Mouse (Mus musculus): ENCODE measurements around the gene Ntn3. TPM values are rescaled to one million over a fixed set of nuclear protein-coding genes. Genes with fewer than 3 reads are reported as not detected.

The Ntn3 gene
- polyA plus RNA-seq, 1 experiment from 2014 or later: 5.0 TPM

DNA sequence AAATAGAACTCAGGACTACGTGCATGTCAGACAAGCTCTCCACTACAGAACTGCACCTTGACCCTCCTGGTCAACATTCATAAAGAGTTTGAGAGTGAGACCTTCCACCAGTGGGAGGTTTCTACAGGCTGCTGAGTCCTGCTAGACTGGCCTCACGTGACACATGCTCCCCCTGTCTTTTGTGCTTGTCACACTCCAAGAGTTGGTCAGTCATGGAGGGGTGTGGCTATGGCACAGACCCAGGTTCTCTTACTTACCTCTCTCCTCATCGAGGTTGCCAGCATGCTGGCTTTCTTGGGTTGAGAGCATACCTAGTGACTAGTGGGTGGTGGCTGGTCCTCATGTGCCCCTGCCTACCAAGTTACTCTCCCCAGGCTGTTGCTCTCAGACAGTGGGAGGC lies 54.9 kb downstream of the Ntn3 start:
- no peak overlapping the region for H3K4me2 ChIP-seq (ENCODE audit: low read depth, low read length)
- no peak overlapping the region for H3K9ac ChIP-seq (replicated peaks; ENCODE audit: low read depth, low read length)
- H3K4me1 ChIP-seq (ENCODE audit: control insufficient read depth, insufficient read depth, low read length): peaks cover 4% of the 10 kb centered on the region; the same call in 1 of the 2 replicates
- no peak for ATAC-seq (ENCODE audit: low read depth)
- H3K27me3 ChIP-seq (ENCODE audit: control insufficient read depth, insufficient read depth, low read length): no peaks in the 10 kb centered on the region
- WGBS: 79% methylated on average over 3 of the region's 3 CpGs
- 0 out of 2 replicates have a peak, but pooled peaks cover 3% of the 10 kb centered on the region for H3K36me3 ChIP-seq (ENCODE audit: control insufficient read depth, insufficient read depth, low read length)
- no peaks in the 10 kb centered on the region for H3K9me3 ChIP-seq (ENCODE audit: control insufficient read depth, low read length)
- H3K27ac ChIP-seq (ENCODE audit: low read depth, low read length): no peak overlapping the region
- H3K4me3 ChIP-seq (ENCODE audit: low read depth, low read length): no peak overlapping the region

Small RNA genes within 50 kb of the gene (microRNA-seq; reads per million reads assigned to microRNA genes)
- 1.1 reads per million for gene Mir5134
- gene Mir6965: not detected

Other genes with a start within 250 kb of the Ntn3 start
- gene Prss30, start 229.0 kb downstream of the Ntn3 start, polyA plus RNA-seq (2014; fragmentation: Nextera tagmentation; extraction: Ambion mirVana): 0.31 TPM in 1 of 2 replicates, not detected in the other
- gene Prss22, start 211.4 kb downstream of the Ntn3 start, polyA plus RNA-seq (2014; fragmentation: Nextera tagmentation; extraction: Ambion mirVana): not detected in 2 replicates
- 0.16 and 0.21 TPM in 2 replicates for gene Prss27, start 171.4 kb downstream of the Ntn3 start, polyA plus RNA-seq (2014; fragmentation: Nextera tagmentation; extraction: Ambion mirVana)
- gene Kctd5, start 136.0 kb downstream of the Ntn3 start, polyA plus RNA-seq (2014; fragmentation: Nextera tagmentation; extraction: Ambion mirVana): 70.3 and 79.2 TPM in 2 replicates
- gene Pdpk1, start 58.6 kb downstream of the Ntn3 start, polyA plus RNA-seq (2014; fragmentation: Nextera tagmentation; extraction: Ambion mirVana): 80.5 and 83.9 TPM in 2 replicates
- 28.8 and 31.6 TPM in 2 replicates for gene Amdhd2, start 45.8 kb downstream of the Ntn3 start, polyA plus RNA-seq (2014; fragmentation: Nextera tagmentation; extraction: Ambion mirVana)
- 1,444 and 1,794 TPM in 2 replicates for gene Atp6v0c, start 39.8 kb downstream of the Ntn3 start, polyA plus RNA-seq (2014; fragmentation: Nextera tagmentation; extraction: Ambion mirVana)
- 29.2 and 34.7 TPM in 2 replicates for gene Tbc1d24, start 4.0 kb downstream of the Ntn3 start, polyA plus RNA-seq (2014; fragmentation: Nextera tagmentation; extraction: Ambion mirVana)
- gene Tedc2, start 11.3 kb upstream of the Ntn3 start, polyA plus RNA-seq (2014; fragmentation: Nextera tagmentation; extraction: Ambion mirVana): 10.0 and 11.2 TPM in 2 replicates
- 7.0 and 11.1 TPM in 2 replicates for gene Ccnf, start 42.0 kb upstream of the Ntn3 start, polyA plus RNA-seq (2014; fragmentation: Nextera tagmentation; extraction: Ambion mirVana)
- 0.68 and 0.87 TPM in 2 replicates for gene Abca17, start 141.5 kb upstream of the Ntn3 start, polyA plus RNA-seq (2014; fragmentation: Nextera tagmentation; extraction: Ambion mirVana)
- 33.0 and 37.1 TPM in 2 replicates for gene Abca3, start 142.4 kb upstream of the Ntn3 start, polyA plus RNA-seq (2014; fragmentation: Nextera tagmentation; extraction: Ambion mirVana)
- gene Rnps1, start 205.0 kb upstream of the Ntn3 start, polyA plus RNA-seq (2014; fragmentation: Nextera tagmentation; extraction: Ambion mirVana): 285 and 287 TPM in 2 replicates
- gene Eci1, start 217.1 kb upstream of the Ntn3 start, polyA plus RNA-seq (2014; fragmentation: Nextera tagmentation; extraction: Ambion mirVana): 44.2 and 49.9 TPM in 2 replicates
- 6.5 and 7.5 TPM in 2 replicates for gene Dnase1l2, start 233.6 kb upstream of the Ntn3 start, polyA plus RNA-seq (2014; fragmentation: Nextera tagmentation; extraction: Ambion mirVana)

Measured in neural tube, embryonic 14.5 days (tissue).